Mouse (Mus musculus) erythroid progenitor cell, adult 5-6 weeks (primary cell): ENCODE results near the gene Ptgis. TPM values are rescaled to one million over a fixed set of nuclear protein-coding genes. Genes with fewer than 3 reads are reported as not detected.

Experiments used
- ATAC-seq: replicated peaks from 2 replicates; pipeline ENCODE4 v1.8.0; 2016; ENCODE audit warnings: moderate number of reproducible peaks, mild to moderate bottlenecking, moderate TSS enrichment, inconsistent platforms; ENCODE audit not compliant: poor library complexity, low FRiP score, severe bottlenecking
- total RNA-seq, 2 experiments: library from RNA; stranded (forward) in 1 of 2; stranded (reverse) in 1 of 2; fragments of 150-400 nt in 1 of 2; fragments of 186-747, 209-891 nt in 1 of 2; gene quantifications; 2 replicates each; pipeline versions ENCODE4 v1.2.3 to v1.2.4; 2015 to 2017; ENCODE audit warnings: low replicate concordance in 2 of 2

Gene Ptgis
- total RNA-seq, 2 experiments from 2014 or later = not detected

DNA sequence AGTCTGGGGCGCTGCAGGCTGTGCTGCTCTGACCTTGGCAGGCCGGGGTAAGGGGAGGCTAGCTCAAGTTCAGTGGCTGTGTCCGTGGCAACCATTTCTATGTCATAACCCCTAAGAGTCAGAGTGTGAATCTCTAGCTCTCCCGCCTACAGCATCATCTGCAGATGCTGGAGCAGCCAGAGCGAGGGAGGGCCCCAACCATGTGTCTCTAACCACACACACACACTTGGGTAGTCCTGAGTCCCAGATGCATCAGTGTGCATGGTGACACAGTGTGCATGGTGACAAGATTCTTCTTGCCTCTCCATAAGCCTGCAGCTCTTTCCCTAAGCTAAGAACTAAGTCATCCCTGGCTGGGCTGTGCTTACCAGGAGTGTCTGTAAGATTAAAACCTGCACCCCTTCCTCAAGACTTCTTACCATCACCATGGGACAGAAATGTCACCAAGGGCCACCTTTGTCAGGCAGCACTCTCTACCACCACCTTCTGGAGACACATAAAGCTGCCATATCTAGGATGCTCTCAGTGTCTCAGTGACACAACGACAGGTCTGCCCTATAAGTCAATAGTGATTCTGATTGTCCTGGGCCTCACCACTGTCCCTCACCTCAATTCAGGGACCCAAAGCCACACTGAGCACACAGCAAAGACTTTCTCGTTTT lies 36.8 kb downstream of the Ptgis start:
- ATAC-seq = no peak

DNA sequence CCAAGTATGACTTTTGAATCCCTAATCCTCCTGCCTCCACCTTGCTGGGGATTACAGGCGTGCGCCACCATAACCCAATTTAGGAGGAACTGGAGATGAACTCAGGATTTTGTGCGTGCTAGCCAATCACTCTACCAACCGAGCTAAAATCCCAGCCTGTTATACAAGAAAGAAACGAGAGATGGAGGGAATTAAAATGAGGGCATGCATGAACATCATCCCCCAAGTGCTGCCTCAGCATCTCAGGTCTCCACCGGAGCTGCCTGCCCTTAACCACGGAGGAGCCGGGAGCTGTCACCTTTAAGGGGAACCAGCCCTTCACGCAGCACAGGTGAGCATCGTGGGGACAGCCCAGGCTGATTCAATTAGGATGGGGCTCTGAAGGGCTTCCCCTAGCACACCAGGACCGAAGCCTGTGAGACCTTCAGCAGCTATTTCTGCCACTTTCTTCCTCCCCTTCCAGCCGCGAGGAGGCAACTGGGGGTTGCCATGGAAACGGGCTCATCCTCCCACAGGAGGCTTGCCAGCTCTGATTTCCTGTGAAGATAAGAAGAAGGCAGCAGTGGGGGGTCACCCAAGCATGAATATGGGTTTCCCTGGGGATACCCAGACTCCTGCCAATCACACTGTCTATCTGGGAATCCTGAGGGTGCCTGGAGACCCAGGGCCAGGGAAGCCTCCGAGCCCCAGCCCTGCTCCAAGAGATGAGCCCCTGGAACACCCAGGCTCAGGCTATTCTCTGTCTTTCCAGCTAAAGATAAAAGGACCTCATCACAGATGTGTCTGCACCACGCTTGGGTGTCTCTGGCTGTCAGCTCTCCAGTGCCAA lies 38.7 kb downstream of the Ptgis start:
- 0 out of 2 replicates have a peak, but pooled peaks have one; percentile 11 for ATAC-seq

DNA sequence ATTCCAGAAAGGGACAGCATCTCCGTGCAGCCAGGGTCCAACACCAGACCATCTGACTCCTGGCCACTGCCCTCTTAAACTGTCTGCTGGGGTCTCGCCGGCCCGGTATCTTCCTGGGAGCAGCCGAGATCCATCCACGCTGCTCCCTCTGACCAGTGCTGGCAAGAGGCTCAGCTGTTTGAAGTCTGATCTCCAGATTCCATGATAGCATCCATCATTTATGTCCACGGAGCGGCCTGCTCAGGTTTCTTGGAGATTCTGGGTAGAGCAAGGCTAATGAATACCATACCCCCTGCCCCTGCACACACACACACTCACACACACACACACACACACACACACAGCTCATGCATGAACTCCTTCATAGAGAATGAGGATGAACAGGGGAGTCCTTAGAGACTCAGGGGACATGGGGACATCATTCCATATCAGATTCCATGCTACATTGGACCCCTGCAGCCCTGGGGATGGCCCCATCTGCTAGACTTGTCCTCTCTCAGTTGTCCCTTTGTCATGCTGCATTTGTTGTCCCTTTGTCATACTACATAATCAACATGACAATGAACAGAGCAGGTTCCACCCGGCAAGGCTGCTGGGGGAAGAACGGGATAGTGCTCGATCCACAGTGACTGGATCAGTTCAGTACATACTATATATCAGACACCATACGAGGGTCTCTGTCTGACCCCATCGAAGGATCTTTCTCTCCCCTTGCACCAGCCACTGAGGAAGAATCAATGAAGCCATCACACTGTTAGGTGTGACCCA lies 41.6 kb downstream of the Ptgis start:
- no peak for ATAC-seq

DNA sequence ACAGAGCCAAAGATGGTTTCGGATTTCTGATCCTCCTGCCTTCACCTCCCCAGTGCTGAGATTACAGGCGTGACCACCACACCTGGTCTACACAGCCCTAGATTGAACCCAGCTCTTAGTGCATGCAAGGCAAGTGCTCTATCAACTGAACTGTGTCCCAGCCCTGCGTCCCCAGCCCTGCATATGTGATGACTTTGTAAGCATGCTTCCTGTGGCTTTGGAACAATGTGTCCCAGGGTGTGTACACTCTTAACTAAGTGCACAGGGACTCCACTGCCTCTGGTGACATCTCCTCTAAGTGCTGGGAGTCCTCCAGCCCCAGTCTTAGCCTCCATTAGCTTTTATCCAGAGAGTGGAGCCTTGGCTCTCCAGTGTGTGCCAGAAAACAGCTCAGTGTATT lies 47.0 kb downstream of the Ptgis start:
- no peak for ATAC-seq

DNA sequence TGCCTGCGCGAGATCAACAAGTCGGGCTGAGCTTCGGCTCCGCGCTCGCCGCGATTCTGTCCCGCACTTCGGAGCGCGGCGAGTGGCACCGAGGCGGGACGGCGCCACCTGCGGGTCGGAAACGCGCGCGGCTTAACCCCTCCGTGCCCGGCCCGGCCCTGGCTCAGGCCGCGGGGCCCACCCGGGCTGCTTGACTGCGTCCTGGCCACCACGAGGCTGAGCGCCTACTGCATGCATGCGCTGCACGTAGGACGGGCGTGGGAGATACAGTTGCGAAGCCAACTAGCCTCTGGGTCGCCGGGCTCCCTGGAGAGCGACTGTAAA lies 50.4 kb downstream of the Ptgis start, which contains the start of gene Kcnb1:
Gene Kcnb1 (minus strand): TSS at position 80 of the 324 bp plus-strand sequence.
- ATAC-seq = no peak

GRCm38 (mm10) chr2:167189291-167190075 lies 50.9 kb downstream of the Ptgis start:
- ATAC-seq = no peak

- no peak for ATAC-seq
Observed at GRCm38 (mm10) chr2:167188315-167189207, 51.8 kb downstream of the Ptgis start.

GRCm38 (mm10) chr2:167187119-167187518 lies 53.3 kb downstream of the Ptgis start:
- no peak for ATAC-seq

DNA sequence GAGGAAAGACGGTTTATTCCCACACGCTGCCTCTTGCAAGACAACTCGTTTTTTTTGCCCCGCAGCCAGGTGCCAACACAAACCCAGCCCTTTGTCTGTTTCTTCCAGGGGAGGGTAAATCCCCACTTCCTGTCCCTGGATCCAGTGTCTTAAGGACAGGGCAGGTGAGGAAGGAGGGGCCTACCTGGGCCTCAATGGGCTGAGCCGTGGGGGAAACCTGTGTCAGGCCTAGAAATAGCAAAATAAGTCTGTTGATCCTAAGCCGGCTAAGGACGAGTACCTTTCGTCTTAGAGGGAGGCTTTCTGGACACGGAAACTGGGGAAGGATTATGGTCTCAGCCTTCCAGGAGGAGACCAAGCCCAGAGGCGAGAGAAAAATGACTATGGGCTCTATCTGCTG lies 53.9 kb downstream of the Ptgis start:
- no peak for ATAC-seq

DNA sequence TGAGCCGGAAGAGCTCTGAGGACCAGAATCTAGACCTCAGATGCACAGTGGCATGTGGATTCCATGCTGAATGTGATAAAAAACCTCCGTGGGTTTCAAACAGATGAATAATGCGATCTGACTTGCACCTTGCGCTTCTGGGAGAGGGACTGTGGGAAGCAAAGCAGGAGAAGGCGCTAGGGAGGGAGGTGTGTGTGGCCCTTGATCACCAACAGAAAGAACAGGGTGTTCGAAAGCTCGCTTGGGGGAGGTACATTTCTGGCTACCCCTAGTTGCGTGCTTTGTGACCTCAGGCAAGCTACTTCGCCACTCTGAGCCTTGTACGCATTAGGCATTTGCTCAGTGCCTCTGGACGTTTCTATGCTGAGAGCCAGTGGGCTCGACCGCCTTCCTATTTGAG lies 54.4 kb downstream of the Ptgis start:
- ATAC-seq = no peak

GRCm38 (mm10) chr2:167185432-167185831 lies 55.0 kb downstream of the Ptgis start:
- no peak for ATAC-seq

GRCm38 (mm10) chr2:167181662-167182389 lies 58.6 kb downstream of the Ptgis start:
- no peak for ATAC-seq

DNA sequence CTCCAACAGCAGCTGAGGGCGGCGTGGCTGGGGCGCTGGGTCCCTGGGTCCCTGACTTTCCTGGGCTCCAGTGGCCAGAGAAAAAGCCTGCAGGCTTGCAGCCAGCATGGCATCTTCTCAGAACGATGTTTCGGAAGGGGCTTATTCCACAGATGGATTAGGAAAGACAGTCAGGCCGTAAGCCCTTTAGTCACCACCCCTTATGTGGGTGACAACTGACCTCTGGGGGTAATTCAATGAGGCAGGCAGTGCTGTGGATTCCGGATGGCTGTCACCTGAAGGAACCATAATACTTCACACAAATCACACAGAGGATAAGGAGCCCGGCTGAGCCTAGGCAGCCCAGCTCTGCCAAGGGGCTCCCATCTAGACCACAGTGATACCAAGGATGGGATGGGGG lies 59.3 kb downstream of the Ptgis start:
- ATAC-seq = no peak

DNA sequence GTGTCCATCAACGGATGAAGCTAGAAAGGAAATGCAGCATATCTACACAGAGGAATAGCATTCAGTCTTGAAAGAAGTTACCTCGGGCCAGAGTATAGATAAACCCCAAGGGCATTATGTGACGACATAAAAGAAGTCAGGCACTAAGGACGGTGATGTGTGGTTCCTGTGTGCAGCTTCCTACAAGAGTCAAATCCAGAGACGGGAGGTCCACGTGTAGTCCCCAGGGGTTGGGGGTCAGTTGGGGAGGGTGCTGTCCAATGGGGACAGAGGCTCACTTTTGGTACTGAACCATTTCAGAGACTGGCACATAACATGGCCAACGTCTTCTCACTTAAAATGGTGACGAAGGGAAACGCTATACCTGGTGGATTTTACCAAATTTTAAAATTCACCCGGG lies 61.1 kb downstream of the Ptgis start:
- no peak for ATAC-seq

- no peak for ATAC-seq
Observed at GRCm38 (mm10) chr2:167177231-167177641, 63.2 kb downstream of the Ptgis start.

DNA sequence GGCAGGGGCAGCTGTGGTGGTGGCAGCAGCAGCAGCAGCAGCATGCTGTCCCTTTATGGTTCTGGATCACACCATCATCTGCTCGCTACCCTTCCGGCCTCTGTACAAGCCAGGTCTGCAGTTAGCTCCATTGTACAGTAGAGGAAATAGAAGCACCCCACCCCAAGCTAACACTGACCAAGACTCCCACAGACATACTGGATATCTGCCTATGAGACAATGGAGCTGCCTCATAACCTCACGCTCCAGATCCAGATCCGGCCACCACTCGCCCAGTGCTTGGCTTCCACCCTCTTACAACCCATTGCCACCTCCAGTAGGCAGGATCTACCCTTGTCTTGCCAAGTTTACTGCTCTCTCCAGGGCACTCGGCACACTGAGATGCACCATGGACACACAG lies 65.1 kb downstream of the Ptgis start:
- no peak for ATAC-seq

DNA sequence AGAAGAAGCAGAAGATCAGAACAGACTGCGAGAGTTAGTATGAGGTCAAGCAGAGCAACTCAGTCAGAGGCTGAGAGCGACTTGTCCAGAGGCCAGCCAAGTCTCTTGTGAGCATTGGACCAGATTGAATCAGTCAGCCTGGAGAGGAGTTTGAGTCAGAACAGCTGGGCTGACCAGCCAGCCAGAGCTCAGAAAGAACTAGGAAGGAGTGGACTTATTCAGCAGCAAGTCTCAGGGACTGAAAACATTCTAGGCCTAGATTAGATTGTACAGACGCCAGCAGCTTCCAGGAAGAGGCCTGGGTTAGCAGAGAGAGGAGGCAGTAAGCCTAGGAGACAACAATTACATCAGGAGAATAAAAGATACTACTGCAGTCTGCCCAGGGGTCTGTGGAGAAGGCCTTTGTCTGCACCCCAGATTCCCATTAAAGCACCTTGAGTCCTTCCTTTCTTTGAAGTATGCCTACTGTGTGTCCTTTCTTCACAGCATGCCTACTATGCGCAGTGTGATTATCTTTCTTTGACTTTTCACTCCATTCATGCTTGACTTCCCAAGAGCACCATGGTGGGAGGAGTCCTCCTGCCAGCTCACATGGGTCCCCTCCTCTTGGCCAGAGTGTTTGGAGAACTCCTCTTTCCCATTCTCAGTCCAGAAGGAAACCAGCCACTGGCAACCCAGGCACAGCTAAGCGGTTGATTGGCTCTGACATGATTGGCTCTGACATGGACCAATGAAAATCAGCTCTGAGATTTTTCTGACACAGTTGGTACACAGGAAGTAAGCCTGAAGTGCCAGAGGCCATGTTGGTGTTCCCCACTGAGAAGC lies 67.1 kb downstream of the Ptgis start:
- no peak for ATAC-seq
